7 mouse cellular contexts compared by ENCODE assay signal in genomic region chr1:180510442-180510841, GRCm38 (mm10). TPM values are rescaled to one million over a fixed set of nuclear protein-coding genes. Genes with fewer than 3 reads are reported as not detected.
DNase-seq lines count a peak whose midpoint lies in the region; ATAC-seq lines count a peak whose summit lies in the region.

No protein-coding gene starts in this region.

- no peak overlapping the region for H3K4me2 ChIP-seq in heart, embryonic 12.5 days

- no peaks in the 10 kb centered on the region for H3K4me1 ChIP-seq in heart, embryonic 12.5 days (replicated peaks)

- no peak for ATAC-seq in heart, embryonic 12.5 days (ENCODE audit: insufficient number of reproducible peaks, low FRiP score)

- WGBS in heart, embryonic 12.5 days = 52% methylated on average over 15 of the region's 15 CpGs

- intact Hi-C loops in left cerebral cortex, postnatal 4 days (cut with DNase I) = no loop called here

- no peak overlapping the region for H3K9ac ChIP-seq in heart, embryonic 12.5 days

- H3K36me3 ChIP-seq in heart, embryonic 12.5 days = no peaks in the 10 kb centered on the region

- peak; percentile 43 to 52 for DNase-seq in spleen, adult 18-20 months
- no peak for DNase-seq in spleen, adult 12 weeks (ENCODE audit: low spot score)
- peak; percentile 42 for DNase-seq in induced T-regulatory cell, adult 2 months (ENCODE audit: low read depth)
- DNase-seq in left cerebral cortex, postnatal 4 days = peak; percentile 17
- DNase-seq in right cerebral cortex, adult 2 months (ENCODE audit: low spot score in 2 of 2) = peak; percentile 79 to 80
- no peak for DNase-seq in urinary bladder, postnatal 4 days (ENCODE audit: low spot score in 2 of 2)

- peaks cover 70% of the 10 kb centered on the region for H3K27me3 ChIP-seq in heart, embryonic 12.5 days (replicated peaks)

- H3K4me3 ChIP-seq in heart, embryonic 12.5 days = no peak overlapping the region

- no peak overlapping the region for H3K27ac ChIP-seq in heart, embryonic 12.5 days (ENCODE audit: poor library complexity, severe bottlenecking)

- H3K9me3 ChIP-seq in heart, embryonic 12.5 days (replicated peaks) = no peaks in the 10 kb centered on the region

RNA-seq across cellular contexts. Expression of gene Stum, which starts 27.1 kb away (rescaled TPM):
- 10 to 100 TPM; 86.3 to 98.1 TPM for total RNA-seq in left cerebral cortex, postnatal 4 days (2021)
- 0.10 and 0.23 TPM in 2 replicates for polyA plus RNA-seq in heart, embryonic 12.5 days (2016; fragmentation: Nextera tagmentation; extraction: Ambion mirVana)

RNA-seq across cellular contexts. Expression of gene Parp1, which starts 58.3 kb away (rescaled TPM):
- 100 to 1,000 TPM; 109 to 113 TPM for total RNA-seq in left cerebral cortex, postnatal 4 days (2021)
- 105 and 118 TPM in 2 replicates for polyA plus RNA-seq in heart, embryonic 12.5 days (2016; fragmentation: Nextera tagmentation; extraction: Ambion mirVana)

Comparison
In these comparisons a context has a peak if more than half of its experiments do, and no peak if none do; other contexts are left out.
1. DNase-seq: peak in spleen, adult 18-20 months (2 of 2), induced T-regulatory cell, adult 2 months (single experiment), left cerebral cortex, postnatal 4 days (single experiment) and right cerebral cortex, adult 2 months (2 of 2); none in spleen, adult 12 weeks (single experiment) and urinary bladder, postnatal 4 days (0 of 2).